Mouse (Mus musculus) embryonic facial prominence, embryonic 11.5 days (tissue): ENCODE results near the gene Cacna1e. TPM values are rescaled to one million over a fixed set of nuclear protein-coding genes. Genes with fewer than 3 reads are reported as not detected.

Experiments used
- ATAC-seq: fragments of 200-750 bp; cut with Nextera tagmentation; replicated peaks from 2 replicates; pipeline ENCODE4 v1.8.0; 2017; ENCODE audit warnings: low read depth; ENCODE audit not compliant: insufficient number of reproducible peaks, low FRiP score, low TSS enrichment
- DNase-seq: peaks from one replicate; pipeline ENCODE4 v3.0.0-alpha.2; 2015; ENCODE audit warnings: low spot score
- H3K27ac ChIP-seq: fragments of 300-500 bp; sonication (generic); replicated peaks from 2 replicates; pipeline ENCODE4 v1.5.1; 2014; ENCODE audit warnings: mild to moderate bottlenecking, low read depth, low read length, control low read depth
- H3K27me3 ChIP-seq: fragments of 300-500 bp; sonication (generic); 2 replicates; pipeline ENCODE4 v1.6.1; 2014; ENCODE audit warnings: mild to moderate bottlenecking, low read length, moderate library complexity, mixed read lengths; ENCODE audit not compliant: control insufficient read depth, insufficient read depth
- H3K36me3 ChIP-seq: fragments of 300-500 bp; sonication (generic); replicated peaks from 2 replicates; pipeline ENCODE4 v1.6.1; 2014; ENCODE audit warnings: low read depth, mild to moderate bottlenecking, low read length, moderate library complexity, mixed read lengths; ENCODE audit not compliant: control insufficient read depth, insufficient read depth
- H3K4me1 ChIP-seq: fragments of 300-500 bp; sonication (generic); 2 replicates; pipeline ENCODE4 v1.6.1; 2014; ENCODE audit warnings: low read length, mixed read lengths; ENCODE audit not compliant: control insufficient read depth, insufficient read depth
- H3K4me2 ChIP-seq: fragments of 300-500 bp; sonication (generic); 2 replicates; pipeline ENCODE4 v1.6.1; 2014; ENCODE audit warnings: low read depth, mild to moderate bottlenecking, control low read depth, low read length, moderate library complexity
- H3K4me3 ChIP-seq: fragments of 300-500 bp; sonication (generic); 2 replicates; pipeline ENCODE4 v1.5.1; 2014; ENCODE audit warnings: low read depth, low read length, control low read depth
- H3K9ac ChIP-seq: fragments of 300-500 bp; sonication (generic); replicated peaks from 2 replicates; pipeline ENCODE4 v1.6.1; 2014; ENCODE audit warnings: mild to moderate bottlenecking, control low read depth, low read length
- H3K9me3 ChIP-seq: fragments of 300-500 bp; sonication (generic); replicated peaks from 2 replicates; pipeline ENCODE4 v1.6.1; 2016; ENCODE audit warnings: mild to moderate bottlenecking, low read length, inconsistent platforms, mixed read lengths; ENCODE audit not compliant: control insufficient read depth
- WGBS: fragments of 180-500 bp; shearing (Covaris S2); extraction: QIAGEN DNeasy Blood & Tissue Kit; methylation state at CpG from one replicate; pipeline ENCODE4 v1.1.7; 2014; 5-methylcytosine and 5-hydroxymethylcytosine counted together
- polyA plus RNA-seq: library from polyadenylated mRNA; unstranded; fragments of >200 nt; fragmentation: Nextera tagmentation; extraction: Ambion mirVana; gene quantifications from 2 replicates; pipeline ENCODE4 v1.2.1, GENCODE M21; 2014

Gene Cacna1e
- polyA plus RNA-seq, 1 experiment from 2014 or later, result 0.74 TPM

DNA sequence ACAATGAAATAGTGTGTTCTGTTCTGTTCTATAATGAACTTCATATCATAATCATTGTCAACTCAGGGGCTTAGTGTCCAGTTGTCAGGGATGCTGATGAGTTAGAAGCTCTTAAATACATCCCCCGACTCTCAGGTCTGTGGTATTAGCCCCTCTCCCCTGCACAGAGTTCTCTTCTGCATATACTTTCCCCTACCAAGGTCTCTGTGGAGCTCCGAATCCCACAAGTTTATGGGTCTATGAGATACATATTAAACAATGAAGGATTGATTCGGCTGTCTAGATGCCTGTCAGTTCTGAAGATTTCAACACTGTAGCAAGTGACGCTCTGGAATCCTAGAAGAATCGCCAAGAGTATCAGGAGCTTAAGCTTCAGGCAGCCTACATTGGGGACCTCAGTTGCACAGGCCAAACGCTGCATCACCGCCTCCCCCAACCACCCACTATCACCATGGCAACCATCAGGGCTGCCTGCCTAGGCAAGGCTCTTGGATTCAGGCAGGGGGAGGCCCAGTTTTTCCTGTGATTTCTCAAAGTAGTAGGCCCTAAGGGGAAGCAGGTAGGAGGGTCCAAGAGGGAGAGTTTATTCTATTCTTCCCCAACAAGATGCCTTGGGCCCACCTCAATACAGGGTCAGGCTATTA, 223.0 kb downstream of the Cacna1e start:
- WGBS, result 53% methylated on average over 7 of the region's 7 CpGs
- Histone ChIP-seq H3K9ac (no peak overlapping the region), H3K4me2 (no peak overlapping the region), H3K9me3 (no peaks in the 10 kb centered on the region), H3K4me3 (no peak overlapping the region), H3K36me3 (no peaks in the 10 kb centered on the region), H3K27me3 (no peaks in the 10 kb centered on the region), H3K4me1 (no peaks in the 10 kb centered on the region), H3K27ac (no peak overlapping the region)
- DNase-seq (peak; percentile 53), ATAC-seq (0 out of 2 replicates have a peak, but pooled peaks have one; percentile 14)

DNA sequence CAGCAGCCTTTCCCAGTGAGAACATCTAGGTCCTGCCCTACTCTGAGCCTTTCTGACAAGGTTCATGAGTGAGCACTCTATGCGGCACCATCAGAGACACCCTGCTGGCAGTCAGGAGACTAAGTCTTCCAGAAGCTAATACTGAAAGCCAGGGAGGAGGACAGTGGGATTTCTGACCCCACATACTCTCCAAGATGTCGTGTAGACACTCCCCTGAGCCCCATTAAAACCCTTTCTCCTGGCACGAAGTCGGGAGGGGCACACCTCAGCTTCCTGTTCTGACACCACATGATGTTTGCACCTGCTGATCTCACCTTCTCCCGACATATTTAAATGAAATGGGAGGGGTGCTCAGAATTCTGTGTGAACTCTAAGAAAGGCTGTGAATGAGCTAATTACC, 226.9 kb downstream of the Cacna1e start:
- DNase-seq (no peak), ATAC-seq (no peak)
- no peaks in the 10 kb centered on the region for H3K4me1 ChIP-seq
- H3K9me3 ChIP-seq, result no peaks in the 10 kb centered on the region
- H3K27ac ChIP-seq, result no peak overlapping the region
- no peak overlapping the region for H3K9ac ChIP-seq
- no peaks in the 10 kb centered on the region for H3K36me3 ChIP-seq
- no peaks in the 10 kb centered on the region for H3K27me3 ChIP-seq
- 68% methylated on average over 5 of the region's 5 CpGs for WGBS
- no peak overlapping the region for H3K4me2 ChIP-seq
- H3K4me3 ChIP-seq, result no peak overlapping the region

DNA sequence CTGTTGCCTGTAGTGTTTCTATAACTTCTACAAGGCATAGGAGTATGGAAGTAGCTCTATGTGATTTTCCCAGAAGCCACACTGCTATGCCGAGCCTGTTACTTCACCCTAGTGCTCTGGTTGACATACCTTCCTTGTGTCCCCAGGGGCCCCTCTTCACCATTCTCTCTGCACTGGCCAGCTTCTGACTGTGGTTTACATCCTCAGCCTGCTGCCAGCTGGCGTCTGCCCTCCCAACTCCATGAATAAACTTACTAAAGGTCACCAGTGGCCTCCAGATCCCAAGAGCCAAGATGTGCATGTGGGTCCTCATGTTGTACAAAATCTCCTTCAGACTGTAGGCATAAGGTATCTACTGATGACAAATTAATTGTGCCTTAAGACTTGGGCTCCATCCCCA, 230.3 kb downstream of the Cacna1e start:
- Histone ChIP-seq H3K4me3 (no peak overlapping the region), H3K27me3 (no peaks in the 10 kb centered on the region), H3K9me3 (no peaks in the 10 kb centered on the region), H3K27ac (no peak overlapping the region), H3K4me1 (no peaks in the 10 kb centered on the region), H3K4me2 (no peak overlapping the region), H3K9ac (no peak overlapping the region), H3K36me3 (no peaks in the 10 kb centered on the region)
- WGBS, result 74% methylated on average over 2 of the region's 2 CpGs
- ATAC-seq (no peak), DNase-seq (no peak)

DNA sequence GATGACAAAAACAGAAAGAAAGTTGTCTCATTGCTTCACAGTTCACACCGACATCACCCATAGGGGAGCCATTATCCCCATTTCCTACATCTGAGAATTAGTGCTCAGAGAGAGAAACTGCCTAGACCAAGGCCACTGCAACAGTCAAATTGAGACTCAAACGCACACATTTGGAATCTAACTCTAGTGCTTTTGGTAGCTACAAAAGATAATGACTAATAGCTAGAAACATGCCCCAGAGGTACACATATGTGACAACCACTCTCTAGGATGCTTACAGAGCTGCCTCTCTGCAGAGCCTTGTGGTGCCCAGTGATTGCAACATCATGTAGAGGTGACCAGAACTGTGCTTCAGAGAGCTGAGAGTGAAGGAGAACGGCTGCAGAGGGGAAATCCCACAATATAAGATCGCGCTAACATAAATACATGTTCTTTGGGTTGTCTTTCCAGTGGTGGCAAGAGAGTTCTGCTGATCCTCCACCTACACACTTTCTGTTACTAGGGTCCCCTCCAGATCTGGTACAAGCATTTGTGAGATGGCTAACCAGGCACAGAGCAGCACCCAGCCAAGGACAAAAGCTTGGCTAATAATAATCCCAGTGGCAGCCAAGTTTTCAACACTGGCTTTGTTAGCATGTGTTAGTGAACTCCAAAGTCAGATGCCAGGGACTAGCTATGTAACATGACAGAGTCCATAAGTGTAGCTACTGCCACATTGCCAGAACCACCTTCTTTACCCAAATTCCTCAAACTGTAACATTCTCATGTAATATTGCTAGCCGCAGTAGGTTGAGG, 237.9 kb downstream of the Cacna1e start:
- 92% methylated on average over 6 of the region's 6 CpGs for WGBS
- Histone ChIP-seq H3K4me1 (no peaks in the 10 kb centered on the region), H3K27ac (no peak overlapping the region), H3K9ac (no peak overlapping the region), H3K4me2 (no peak overlapping the region), H3K36me3 (no peaks in the 10 kb centered on the region), H3K27me3 (no peaks in the 10 kb centered on the region), H3K4me3 (no peak overlapping the region), H3K9me3 (no peaks in the 10 kb centered on the region)
- ATAC-seq, result no peak
- DNase-seq, result no peak

DNA sequence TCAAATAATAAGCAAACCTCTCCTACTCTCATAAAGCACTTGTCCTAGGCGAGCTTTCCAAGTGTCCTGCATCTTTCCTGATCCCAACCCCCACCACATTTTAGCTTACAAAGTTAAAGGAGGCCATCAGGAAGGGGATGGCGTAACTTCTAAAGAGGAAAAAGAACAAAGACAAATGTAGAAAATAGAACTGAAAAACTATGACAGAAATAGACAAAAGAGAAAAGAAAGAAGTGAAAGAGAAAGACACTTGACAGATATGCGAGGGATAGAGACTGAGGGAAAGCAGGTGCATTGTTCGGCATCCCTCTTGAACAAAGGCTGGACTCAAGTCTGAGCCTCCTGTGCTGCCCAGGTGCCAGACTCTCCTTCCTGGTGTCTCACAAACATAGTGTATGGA, 246.5 kb downstream of the Cacna1e start:
- H3K4me3 ChIP-seq, result no peak overlapping the region
- DNase-seq (no peak), ATAC-seq (no peak)
- no peaks in the 10 kb centered on the region for H3K27me3 ChIP-seq
- H3K4me2 ChIP-seq, result no peak overlapping the region
- H3K27ac ChIP-seq, result no peak overlapping the region
- no peaks in the 10 kb centered on the region for H3K36me3 ChIP-seq
- H3K9ac ChIP-seq, result no peak overlapping the region
- no peaks in the 10 kb centered on the region for H3K4me1 ChIP-seq
- WGBS, result 80% methylated on average over 4 of the region's 4 CpGs
- no peaks in the 10 kb centered on the region for H3K9me3 ChIP-seq

DNA sequence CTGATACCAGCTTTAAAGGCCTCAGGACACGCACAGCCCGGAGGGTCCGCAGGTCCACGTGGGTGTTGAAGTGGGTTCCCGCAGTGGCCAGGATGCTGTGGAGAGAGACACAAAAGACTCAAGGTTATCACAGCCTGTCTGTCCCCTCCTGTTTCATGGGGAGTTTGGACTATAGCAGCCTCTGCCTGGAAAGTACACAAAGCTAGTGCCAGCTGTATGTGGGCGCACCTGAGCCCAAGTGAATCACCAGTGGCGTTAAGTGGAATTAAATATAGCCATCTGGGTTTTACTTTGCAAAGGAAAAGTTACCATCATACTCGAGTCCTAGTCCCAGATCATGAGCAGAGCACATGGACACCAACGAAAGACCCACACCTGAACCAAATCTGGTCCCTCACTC, 248.5 kb downstream of the Cacna1e start:
- H3K4me3 ChIP-seq, result no peak overlapping the region
- H3K36me3 ChIP-seq, result no peaks in the 10 kb centered on the region
- DNase-seq (no peak), ATAC-seq (no peak)
- H3K27me3 ChIP-seq, result no peaks in the 10 kb centered on the region
- H3K9ac ChIP-seq, result no peak overlapping the region
- H3K4me2 ChIP-seq, result no peak overlapping the region
- H3K4me1 ChIP-seq, result no peaks in the 10 kb centered on the region
- no peak overlapping the region for H3K27ac ChIP-seq
- H3K9me3 ChIP-seq, result no peaks in the 10 kb centered on the region
- WGBS, result 86% methylated on average over 9 of the region's 9 CpGs

DNA sequence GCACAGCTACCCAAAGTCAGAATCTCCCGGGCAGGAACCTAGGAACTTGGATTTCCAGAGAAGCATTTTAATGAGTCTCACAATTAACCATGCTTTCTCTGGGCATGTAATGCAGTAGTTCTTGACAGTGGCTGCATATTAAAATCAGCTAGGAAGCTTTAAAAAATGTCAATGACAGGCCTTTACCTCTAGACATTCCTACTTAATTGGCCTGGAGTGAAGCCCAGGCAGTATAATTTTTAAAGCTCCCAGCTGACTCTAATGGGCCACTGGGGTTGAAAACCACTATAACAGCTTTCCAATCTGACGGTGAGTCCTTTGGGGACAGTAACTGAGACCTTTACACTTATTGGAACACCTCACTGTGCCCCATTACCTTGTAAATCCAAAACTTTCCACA, 251.4 kb downstream of the Cacna1e start:
- no peaks in the 10 kb centered on the region for H3K4me1 ChIP-seq
- H3K4me2 ChIP-seq, result no peak overlapping the region
- H3K4me3 ChIP-seq, result no peak overlapping the region
- ATAC-seq, result no peak
- no peaks in the 10 kb centered on the region for H3K36me3 ChIP-seq
- H3K9ac ChIP-seq, result no peak overlapping the region
- 64% methylated on average over 2 of the region's 2 CpGs for WGBS
- H3K27me3 ChIP-seq, result no peaks in the 10 kb centered on the region
- no peak overlapping the region for H3K27ac ChIP-seq
- H3K9me3 ChIP-seq, result no peaks in the 10 kb centered on the region
- DNase-seq, result no peak
